Mouse (Mus musculus) stomach, embryonic 15.5 days (tissue): ENCODE results near the gene Gpkow. TPM values are rescaled to one million over a fixed set of nuclear protein-coding genes. Genes with fewer than 3 reads are reported as not detected.

ENCODE experiments used
- ATAC-seq: fragments of 200-750 bp; cut with Nextera tagmentation; 2 replicates; pipeline ENCODE4 v1.8.0; 2017; ENCODE audit warnings: low read depth, moderate number of reproducible peaks, moderate TSS enrichment; ENCODE audit not compliant: insufficient read depth, low FRiP score
- H3K27ac ChIP-seq: fragments of 300-500 bp; sonication (generic); 2 replicates; pipeline ENCODE4 v1.5.1; 2015; ENCODE audit warnings: mild to moderate bottlenecking, inconsistent platforms
- H3K27me3 ChIP-seq: fragments of 300-500 bp; sonication (generic); replicated peaks from 2 replicates; pipeline ENCODE4 v1.6.1; 2015; ENCODE audit warnings: inconsistent platforms
- H3K36me3 ChIP-seq: fragments of 300-500 bp; sonication (generic); 2 replicates; pipeline ENCODE4 v1.6.1; 2015; ENCODE audit warnings: inconsistent platforms
- H3K4me1 ChIP-seq: fragments of 300-500 bp; sonication (generic); 2 replicates; pipeline ENCODE4 v1.6.1; 2015; ENCODE audit warnings: inconsistent platforms
- H3K4me2 ChIP-seq: fragments of 300-500 bp; sonication (generic); 2 replicates; pipeline ENCODE4 v1.6.1; 2015; ENCODE audit warnings: mild to moderate bottlenecking, inconsistent platforms
- H3K4me3 ChIP-seq: fragments of 300-500 bp; sonication (generic); replicated peaks from 2 replicates; pipeline ENCODE4 v1.5.1; 2015; ENCODE audit warnings: inconsistent platforms
- H3K9ac ChIP-seq: fragments of 300-500 bp; sonication (generic); 2 replicates; pipeline ENCODE4 v1.6.1; 2015; ENCODE audit warnings: inconsistent platforms
- H3K9me3 ChIP-seq: fragments of 300-500 bp; sonication (generic); 2 replicates; pipeline ENCODE4 v1.6.1; 2016; ENCODE audit warnings: inconsistent platforms
- WGBS: fragments of 180-500 bp; shearing (Covaris S2); methylation state at CpG from one replicate; pipeline ENCODE4 v1.1.7; 2015; 5-methylcytosine and 5-hydroxymethylcytosine counted together
- polyA plus RNA-seq: library from polyadenylated mRNA; unstranded; fragments of >200 nt; fragmentation: Nextera tagmentation; extraction: Ambion mirVana; gene quantifications from 2 replicates; pipeline ENCODE4 v1.2.1, GENCODE M21; 2015

The Gpkow gene
- 33.0 and 34.9 TPM in 2 replicates for polyA plus RNA-seq

- peak; percentile 92 for ATAC-seq
- 12% methylated on average over 33 of the region's 33 CpGs for WGBS
- H3K27ac ChIP-seq: no peak within 1 kb of the TSS
Measured at GRCm38 (mm10) chrX:7696954-7697381, at the start of gene Gpkow. Gene Gpkow (plus strand): TSS chrX:7697131.

GRCm38 (mm10) chrX:7648671-7649304 is 48.1 kb upstream of the Gpkow start:
- peak; percentile 96 for ATAC-seq
- H3K4me1 ChIP-seq: no peaks in the 10 kb centered on the region
- H3K36me3 ChIP-seq: no peaks in the 10 kb centered on the region
- H3K27ac ChIP-seq: peak overlapping the region; percentile 84
- 17% methylated on average over 25 of the region's 25 CpGs for WGBS
- peak overlapping the region; percentile 47 for H3K4me3 ChIP-seq
- H3K9ac ChIP-seq: peak overlapping the region; percentile 40; the same call in 1 of the 2 replicates
- H3K27me3 ChIP-seq: no peaks in the 10 kb centered on the region
- H3K4me2 ChIP-seq: peak overlapping the region; percentile 53
- no peaks in the 10 kb centered on the region for H3K9me3 ChIP-seq

More at GRCm38 (mm10) chrX:7696954-7697381, at the start of gene Gpkow:
- Histone ChIP-seq H3K4me3 (peak within 1 kb of the TSS; percentile 56), H3K4me2 (peak within 1 kb of the TSS; percentile 51), H3K4me1 (no peaks in the 10 kb centered on the region), H3K9me3 (no peaks in the 10 kb centered on the region), H3K27me3 (no peaks in the 10 kb centered on the region), H3K9ac (peak within 1 kb of the TSS; percentile 26; the same call in 1 of the 2 replicates), H3K36me3 (no peaks in the 10 kb centered on the region)

DNA sequence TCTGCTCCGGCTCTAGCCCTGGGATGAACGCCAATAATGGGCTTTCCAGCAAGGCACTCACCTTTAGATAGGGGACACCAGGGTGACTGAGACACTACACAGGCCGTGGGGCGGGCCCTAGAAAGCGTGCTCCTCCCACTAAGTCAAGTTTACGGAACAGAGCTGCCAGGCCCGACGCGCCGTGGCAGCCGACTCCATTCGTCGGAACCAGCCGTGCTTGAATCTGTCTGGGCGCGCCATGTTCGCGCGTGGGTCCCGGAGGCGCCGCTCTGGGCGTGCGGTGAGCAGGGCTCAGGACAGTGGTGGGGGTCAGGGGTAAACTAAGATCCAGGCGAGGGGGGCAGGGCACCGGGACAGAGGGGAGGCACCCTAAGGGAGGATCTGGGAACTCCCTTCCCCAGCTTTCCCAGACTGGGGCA is 39.7 kb upstream of the Gpkow start, which contains the start of gene Prickle3:
Prickle3 (plus strand) TSS at position 40 of the 419 bp plus-strand sequence.
- Histone ChIP-seq H3K36me3 (no peaks in the 10 kb centered on the region), H3K4me2 (peak within 1 kb of the TSS; percentile 54), H3K4me1 (no peaks in the 10 kb centered on the region), H3K27ac (peak within 1 kb of the TSS; percentile 80), H3K9ac (peak within 1 kb of the TSS; percentile 52; the same call in 1 of the 2 replicates), H3K4me3 (peak within 1 kb of the TSS; percentile 49), H3K27me3 (no peaks in the 10 kb centered on the region), H3K9me3 (no peaks in the 10 kb centered on the region)
- peak; percentile 67 for ATAC-seq
- 19% methylated on average over 26 of the region's 26 CpGs for WGBS

GRCm38 (mm10) chrX:7658031-7658784 is 38.7 kb upstream of the Gpkow start:
- Histone ChIP-seq H3K36me3 (no peaks in the 10 kb centered on the region), H3K4me1 (no peaks in the 10 kb centered on the region), H3K9me3 (no peaks in the 10 kb centered on the region), H3K27me3 (no peaks in the 10 kb centered on the region), H3K4me2 (peak overlapping the region; percentile 54), H3K4me3 (peak overlapping the region; percentile 49), H3K27ac (peak overlapping the region; percentile 80), H3K9ac (no peak overlapping the region)
- peak; percentile 79 for ATAC-seq
- 16% methylated on average over 15 of the region's 15 CpGs for WGBS

GRCm38 (mm10) chrX:7658785-7659589 is 37.9 kb upstream of the Gpkow start:
- H3K27me3 ChIP-seq: no peaks in the 10 kb centered on the region
- H3K27ac ChIP-seq: peak overlapping the region; percentile 80
- H3K4me1 ChIP-seq: no peaks in the 10 kb centered on the region
- peak overlapping the region; percentile 54 for H3K4me2 ChIP-seq
- peak; percentile 25; the same call in 1 of the 2 replicates for ATAC-seq
- no peaks in the 10 kb centered on the region for H3K36me3 ChIP-seq
- H3K9me3 ChIP-seq: no peaks in the 10 kb centered on the region
- H3K4me3 ChIP-seq: peak overlapping the region; percentile 49
- 48% methylated on average over 11 of the region's 11 CpGs for WGBS
- H3K9ac ChIP-seq: no peak overlapping the region

DNA sequence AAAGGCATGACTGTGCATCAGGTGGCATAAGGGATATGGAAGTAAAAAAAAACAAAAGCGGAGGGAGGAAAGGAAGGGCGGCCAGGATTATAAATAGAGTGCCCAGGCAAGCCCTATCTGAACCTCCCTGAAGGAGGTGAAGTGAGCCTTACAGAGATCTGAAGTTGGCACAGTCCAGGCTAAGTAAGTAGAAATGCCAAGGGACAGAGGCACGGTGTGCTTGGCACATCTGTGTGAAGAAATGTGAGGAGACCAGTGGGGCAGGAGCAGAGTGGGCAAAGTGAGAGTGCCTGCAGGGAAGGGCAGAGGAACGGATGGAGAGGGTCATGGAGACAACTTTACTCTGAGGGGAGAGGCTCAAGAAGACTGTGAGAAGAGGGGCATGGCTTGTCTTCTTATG is 35.8 kb upstream of the Gpkow start:
- WGBS: 74% methylated on average over 4 of the region's 4 CpGs
- no peak for ATAC-seq

GRCm38 (mm10) chrX:7662936-7663335 is 34.0 kb upstream of the Gpkow start:
- no peak for ATAC-seq
- WGBS: 79% methylated on average over 3 of the region's 3 CpGs
- H3K4me3 ChIP-seq: no peak overlapping the region
- no peaks in the 10 kb centered on the region for H3K27me3 ChIP-seq
- no peak overlapping the region for H3K4me2 ChIP-seq
- H3K36me3 ChIP-seq: no peaks in the 10 kb centered on the region
- no peaks in the 10 kb centered on the region for H3K9me3 ChIP-seq
- H3K4me1 ChIP-seq: no peaks in the 10 kb centered on the region
- H3K9ac ChIP-seq: no peak overlapping the region
- no peak overlapping the region for H3K27ac ChIP-seq

More for the DNA sequence above, 35.8 kb upstream of the Gpkow start:
- Histone ChIP-seq H3K4me1 (no peaks in the 10 kb centered on the region), H3K36me3 (no peaks in the 10 kb centered on the region), H3K4me3 (no peak overlapping the region), H3K9ac (no peak overlapping the region), H3K9me3 (no peaks in the 10 kb centered on the region), H3K27ac (no peak overlapping the region), H3K27me3 (no peaks in the 10 kb centered on the region), H3K4me2 (no peak overlapping the region)

GRCm38 (mm10) chrX:7664791-7665190 is 32.1 kb upstream of the Gpkow start:
- WGBS: 92% methylated on average over 11 of the region's 11 CpGs
- no peak for ATAC-seq

GRCm38 (mm10) chrX:7665739-7666502 is 31.0 kb upstream of the Gpkow start:
- Histone ChIP-seq H3K36me3 (no peaks in the 10 kb centered on the region), H3K9me3 (no peaks in the 10 kb centered on the region), H3K4me1 (no peaks in the 10 kb centered on the region), H3K4me2 (no peak overlapping the region), H3K9ac (no peak overlapping the region), H3K27me3 (no peaks in the 10 kb centered on the region), H3K27ac (no peak overlapping the region), H3K4me3 (no peak overlapping the region)
- 70% methylated on average over 21 of the region's 21 CpGs for WGBS
- ATAC-seq: no peak

More at GRCm38 (mm10) chrX:7664791-7665190, 32.1 kb upstream of the Gpkow start:
- H3K27me3 ChIP-seq: no peaks in the 10 kb centered on the region
- no peak overlapping the region for H3K4me3 ChIP-seq
- no peak overlapping the region for H3K27ac ChIP-seq
- no peak overlapping the region for H3K9ac ChIP-seq
- H3K4me2 ChIP-seq: no peak overlapping the region
- H3K36me3 ChIP-seq: no peaks in the 10 kb centered on the region
- no peaks in the 10 kb centered on the region for H3K9me3 ChIP-seq
- H3K4me1 ChIP-seq: no peaks in the 10 kb centered on the region

DNA sequence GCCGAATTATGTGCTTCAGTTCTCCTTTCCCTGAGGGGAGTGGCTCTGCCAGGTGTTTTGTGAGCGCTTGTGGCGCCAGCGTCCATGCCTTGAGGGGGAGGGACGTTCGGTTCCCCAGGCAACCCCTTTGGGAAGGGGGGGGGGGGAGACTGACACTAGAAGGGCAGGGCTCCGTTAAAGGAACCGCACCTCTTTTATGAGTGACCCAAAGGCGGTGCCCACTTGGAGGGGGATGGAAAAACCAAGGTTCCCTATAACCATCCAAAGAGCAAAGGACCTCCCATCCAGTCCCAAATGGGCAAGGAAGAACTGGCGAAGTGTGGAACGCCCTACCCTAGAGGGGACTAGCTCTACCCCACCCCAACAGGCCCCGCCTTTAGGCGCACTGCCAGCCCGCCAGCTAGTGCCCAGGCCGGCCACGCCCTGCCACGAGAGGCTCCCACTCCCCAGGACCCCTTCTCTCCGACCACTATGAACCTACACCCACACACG is 26.5 kb upstream of the Gpkow start:
- H3K4me2 ChIP-seq: peak overlapping the region; percentile 52
- peak overlapping the region; percentile 91 for H3K27ac ChIP-seq
- peak overlapping the region; percentile 57 for H3K4me3 ChIP-seq
- ATAC-seq: peak; percentile 71; the same call in 1 of the 2 replicates
- H3K27me3 ChIP-seq: no peaks in the 10 kb centered on the region
- peak overlapping the region; percentile 48; the same call in 1 of the 2 replicates for H3K9ac ChIP-seq
- H3K4me1 ChIP-seq: no peaks in the 10 kb centered on the region
- 20% methylated on average over 19 of the region's 19 CpGs for WGBS
- no peaks in the 10 kb centered on the region for H3K9me3 ChIP-seq
- no peaks in the 10 kb centered on the region for H3K36me3 ChIP-seq
